Mouse (Mus musculus) stomach, postnatal 0 days (tissue): Measurements from ENCODE around the gene Skap1.

Experiments used
- CTCF ChIP-seq: IDR thresholded peaks from 2 replicates; pipeline ENCODE4 v1.5.1; 2016; ENCODE audit warnings: antibody characterized with exemption, low read depth, mild to moderate bottlenecking, moderate library complexity
- EP300 ChIP-seq: optimal IDR thresholded peaks from 2 replicates; pipeline ENCODE3; 2016; ENCODE audit warnings: antibody characterized with exemption

DNA sequence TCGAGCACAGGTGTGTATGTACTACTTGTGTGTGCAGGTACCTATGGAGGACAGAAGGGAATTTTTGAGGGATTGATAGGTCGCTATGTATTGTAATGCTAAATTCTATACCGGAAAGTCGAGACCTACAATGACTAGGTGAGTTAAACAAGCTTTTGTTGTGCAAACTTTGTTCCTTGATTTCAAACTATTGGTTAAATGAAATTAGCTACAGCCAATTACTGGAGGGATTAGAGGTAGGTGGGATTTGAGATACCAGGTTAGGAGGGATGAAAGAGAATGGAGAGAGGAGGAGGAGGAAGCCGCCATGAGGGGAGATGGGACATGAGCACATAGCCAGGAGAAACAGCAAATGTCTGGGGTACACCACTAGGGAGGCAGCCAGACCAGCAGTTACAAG, 315.9 kb downstream of the Skap1 start:
- no peak for TF ChIP-seq CTCF
- no peak for TF ChIP-seq EP300
